Mouse (Mus musculus) forebrain, embryonic 16.5 days (tissue): ENCODE measurements at regions not wholly inside any gene's neighbourhood (a gene's known extent, or its start where the extent isn't known, plus 50 kb on each side); places are given as distances from the start of the nearest gene placed in this dataset.

Source experiments
- ATAC-seq: fragments of 200-750 bp; cut with Nextera tagmentation; 2 replicates; pipeline ENCODE4 v1.8.0; 2017; ENCODE audit warnings: mild to moderate bottlenecking, moderate library complexity
- H3K27ac ChIP-seq: fragments of 300-500 bp; sonication (generic); 2 replicates; pipeline ENCODE4 v1.5.1; 2014; ENCODE audit warnings: low read length, control low read depth
- H3K27me3 ChIP-seq: fragments of 300-500 bp; sonication (generic); replicated peaks from 2 replicates; pipeline ENCODE4 v1.6.1; 2014; ENCODE audit warnings: low read length; ENCODE audit not compliant: control insufficient read depth, insufficient read depth
- H3K36me3 ChIP-seq: fragments of 300-500 bp; sonication (generic); 2 replicates; pipeline ENCODE4 v1.6.1; 2014; ENCODE audit not compliant: control insufficient read depth, insufficient read depth
- H3K4me1 ChIP-seq: fragments of 300-500 bp; sonication (generic); replicated peaks from 2 replicates; pipeline ENCODE4 v1.6.1; 2014; ENCODE audit warnings: low read length; ENCODE audit not compliant: control insufficient read depth, insufficient read depth
- H3K4me2 ChIP-seq: fragments of 300-500 bp; sonication (generic); 2 replicates; pipeline ENCODE4 v1.6.1; 2014; ENCODE audit warnings: mild to moderate bottlenecking, low read length, control low read depth
- H3K4me3 ChIP-seq: fragments of 300-500 bp; sonication (generic); replicated peaks from 2 replicates; pipeline ENCODE4 v1.5.1; 2014; ENCODE audit warnings: mild to moderate bottlenecking, low read length, control low read depth
- H3K9ac ChIP-seq: fragments of 300-500 bp; sonication (generic); replicated peaks from 2 replicates; pipeline ENCODE4 v1.6.1; 2014; ENCODE audit warnings: low read depth, low read length, control low read depth
- H3K9me3 ChIP-seq: fragments of 300-500 bp; sonication (generic); 2 replicates; pipeline ENCODE4 v1.6.1; 2016; ENCODE audit warnings: low read length; ENCODE audit not compliant: control insufficient read depth
- WGBS: fragments of 180-500 bp; shearing (Covaris S2); extraction: QIAGEN DNeasy Blood & Tissue Kit; methylation state at CpG from one replicate; pipeline ENCODE4 v1.1.7; 2014; 5-methylcytosine and 5-hydroxymethylcytosine counted together

GRCm38 (mm10) chr14:46564998-46565397 lies 174.5 kb upstream of the Bmp4 start:
- H3K36me3 ChIP-seq: no peaks in the 10 kb centered on the region
- no peaks in the 10 kb centered on the region for H3K9me3 ChIP-seq
- WGBS: 23% methylated on average over 3 of the region's 3 CpGs
- H3K27ac ChIP-seq: no peak overlapping the region
- 0 out of 2 replicates have a peak, but pooled peaks cover 2% of the 10 kb centered on the region for H3K27me3 ChIP-seq
- H3K4me3 ChIP-seq: no peak overlapping the region
- H3K9ac ChIP-seq: no peak overlapping the region
- no peak for ATAC-seq
- H3K4me2 ChIP-seq: no peak overlapping the region
- no peaks in the 10 kb centered on the region for H3K4me1 ChIP-seq

- Histone ChIP-seq H3K27ac (no peak overlapping the region), H3K4me1 (no peaks in the 10 kb centered on the region), H3K4me2 (no peak overlapping the region), H3K27me3 (0 out of 2 replicates have a peak, but pooled peaks cover 2% of the 10 kb centered on the region), H3K36me3 (no peaks in the 10 kb centered on the region), H3K9me3 (no peaks in the 10 kb centered on the region), H3K4me3 (no peak overlapping the region), H3K9ac (no peak overlapping the region)
- whole genome bisulfite sequencing: 86% methylated on average over 5 of the region's 5 CpGs
- no peak for ATAC-seq
Observed at GRCm38 (mm10) chr14:46562016-46562415, 171.5 kb upstream of the Bmp4 start.

GRCm38 (mm10) chr14:46553239-46553638 lies 162.8 kb upstream of the Bmp4 start:
- Histone ChIP-seq H3K4me3 (no peak overlapping the region), H3K27me3 (no peaks in the 10 kb centered on the region), H3K27ac (no peak overlapping the region), H3K9me3 (no peaks in the 10 kb centered on the region), H3K36me3 (no peaks in the 10 kb centered on the region), H3K4me1 (no peaks in the 10 kb centered on the region), H3K9ac (no peak overlapping the region), H3K4me2 (no peak overlapping the region)
- WGBS: 94% methylated on average over 2 of the region's 2 CpGs
- no peak for ATAC-seq

GRCm38 (mm10) chr14:46546146-46546545 lies 155.7 kb upstream of the Bmp4 start:
- Histone ChIP-seq H3K9ac (no peak overlapping the region), H3K36me3 (no peaks in the 10 kb centered on the region), H3K9me3 (no peaks in the 10 kb centered on the region), H3K27ac (no peak overlapping the region), H3K4me2 (no peak overlapping the region), H3K4me1 (no peaks in the 10 kb centered on the region), H3K4me3 (no peak overlapping the region), H3K27me3 (no peaks in the 10 kb centered on the region)
- WGBS: 82% methylated on average over 6 of the region's 6 CpGs
- ATAC-seq: no peak

GRCm38 (mm10) chr14:46539466-46540187 lies 149.2 kb upstream of the Bmp4 start:
- 94% methylated on average over 6 of the region's 6 CpGs for WGBS
- H3K27me3 ChIP-seq: no peaks in the 10 kb centered on the region

GRCm38 (mm10) chr14:46536002-46536762 lies 145.7 kb upstream of the Bmp4 start:
- 92% methylated on average over 10 of the region's 10 CpGs for WGBS
- Histone ChIP-seq H3K9ac (no peak overlapping the region), H3K27ac (no peak overlapping the region), H3K4me3 (no peak overlapping the region), H3K9me3 (no peaks in the 10 kb centered on the region), H3K36me3 (no peaks in the 10 kb centered on the region), H3K27me3 (no peaks in the 10 kb centered on the region), H3K4me1 (no peaks in the 10 kb centered on the region), H3K4me2 (no peak overlapping the region)
- ATAC-seq: no peak

More at GRCm38 (mm10) chr14:46539466-46540187, 149.2 kb upstream of the Bmp4 start:
- no peak overlapping the region for H3K4me3 ChIP-seq
- H3K27ac ChIP-seq: no peak overlapping the region
- H3K9ac ChIP-seq: no peak overlapping the region
- no peak overlapping the region for H3K4me2 ChIP-seq
- H3K9me3 ChIP-seq: no peaks in the 10 kb centered on the region
- no peak for ATAC-seq
- H3K4me1 ChIP-seq: no peaks in the 10 kb centered on the region
- H3K36me3 ChIP-seq: no peaks in the 10 kb centered on the region

- no peaks in the 10 kb centered on the region for H3K4me1 ChIP-seq
- ATAC-seq: no peak
- H3K9ac ChIP-seq: no peak overlapping the region
- H3K9me3 ChIP-seq: no peaks in the 10 kb centered on the region
- no peak overlapping the region for H3K4me2 ChIP-seq
- no peak overlapping the region for H3K27ac ChIP-seq
- no peaks in the 10 kb centered on the region for H3K27me3 ChIP-seq
- 53% methylated on average over 1 of the region's 1 CpGs for WGBS
- H3K4me3 ChIP-seq: no peak overlapping the region
- H3K36me3 ChIP-seq: no peaks in the 10 kb centered on the region
Observed at GRCm38 (mm10) chr14:46532697-46533096, 142.2 kb upstream of the Bmp4 start.

GRCm38 (mm10) chr14:46530452-46530851 lies 140.0 kb upstream of the Bmp4 start:
- WGBS: 89% methylated on average over 6 of the region's 6 CpGs
- Histone ChIP-seq H3K4me3 (no peak overlapping the region), H3K4me2 (no peak overlapping the region), H3K36me3 (no peaks in the 10 kb centered on the region), H3K27ac (no peak overlapping the region), H3K9ac (no peak overlapping the region), H3K4me1 (no peaks in the 10 kb centered on the region), H3K27me3 (no peaks in the 10 kb centered on the region), H3K9me3 (no peaks in the 10 kb centered on the region)
- no peak for ATAC-seq

GRCm38 (mm10) chr14:46529086-46529715 lies 138.7 kb upstream of the Bmp4 start:
- H3K36me3 ChIP-seq: no peaks in the 10 kb centered on the region
- H3K4me1 ChIP-seq: no peaks in the 10 kb centered on the region
- H3K27me3 ChIP-seq: no peaks in the 10 kb centered on the region
- no peak for ATAC-seq
- no peak overlapping the region for H3K4me3 ChIP-seq
- WGBS: 89% methylated on average over 5 of the region's 5 CpGs
- H3K4me2 ChIP-seq: no peak overlapping the region
- H3K27ac ChIP-seq: no peak overlapping the region
- no peaks in the 10 kb centered on the region for H3K9me3 ChIP-seq
- no peak overlapping the region for H3K9ac ChIP-seq
